Mouse (Mus musculus): Measurements from ENCODE around the gene Spon2.

Gene Spon2

GRCm38 (mm10) chr5:33218081-33218480 lies at the start of gene Spon2:
Gene Spon2, minus strand, starts transcription at chr5:33218455.
- in situ Hi-C loops (cut with MboI, MseI) = no loop called here

- in situ Hi-C loops (cut with MboI, MseI) = no loop called here
Measured at GRCm38 (mm10) chr5:33254416-33254815, 36.2 kb upstream of the Spon2 start.

GRCm38 (mm10) chr5:33248186-33248585 lies 29.9 kb upstream of the Spon2 start:
- in situ Hi-C loops (cut with MboI, MseI) = no loop called here

GRCm38 (mm10) chr5:33247387-33247786 lies 29.1 kb upstream of the Spon2 start:
- in situ Hi-C loops (cut with MboI, MseI) = no loop called here

- in situ Hi-C loops (cut with MboI, MseI) = no loop called here
Measured at GRCm38 (mm10) chr5:33245701-33246100, 27.4 kb upstream of the Spon2 start.

GRCm38 (mm10) chr5:33244377-33244920 lies 26.2 kb upstream of the Spon2 start:
- in situ Hi-C loops (cut with MboI, MseI) = no loop called here

GRCm38 (mm10) chr5:33239934-33240333 lies 21.7 kb upstream of the Spon2 start:
- in situ Hi-C loops (cut with MboI, MseI) = no loop called here

GRCm38 (mm10) chr5:33239111-33239714 lies 21.0 kb upstream of the Spon2 start:
- in situ Hi-C loops (cut with MboI, MseI) = no loop called here

- in situ Hi-C loops (cut with MboI, MseI) = no loop called here
Measured at GRCm38 (mm10) chr5:33238256-33238645, 20.0 kb upstream of the Spon2 start.

- in situ Hi-C loops (cut with MboI, MseI) = no loop called here
Measured at GRCm38 (mm10) chr5:33237600-33238255, 19.5 kb upstream of the Spon2 start.

- in situ Hi-C loops (cut with MboI, MseI) = no loop called here
Measured at GRCm38 (mm10) chr5:33234391-33235031, 16.3 kb upstream of the Spon2 start.

- in situ Hi-C loops (cut with MboI, MseI) = no loop called here
Measured at GRCm38 (mm10) chr5:33232791-33233190, 14.5 kb upstream of the Spon2 start.

GRCm38 (mm10) chr5:33230285-33230684 lies 12.0 kb upstream of the Spon2 start:
- in situ Hi-C loops (cut with MboI, MseI) = no loop called here

GRCm38 (mm10) chr5:33228428-33228827 lies 10.2 kb upstream of the Spon2 start:
- in situ Hi-C loops (cut with MboI, MseI) = no loop called here

- in situ Hi-C loops (cut with MboI, MseI) = no loop called here
Measured at GRCm38 (mm10) chr5:33225673-33226072, 7.4 kb upstream of the Spon2 start.

GRCm38 (mm10) chr5:33224491-33224890 lies 6.2 kb upstream of the Spon2 start:
- in situ Hi-C loops (cut with MboI, MseI) = no loop called here

- in situ Hi-C loops (cut with MboI, MseI) = no loop called here
Measured at GRCm38 (mm10) chr5:33222841-33223744, 4.8 kb upstream of the Spon2 start.

GRCm38 (mm10) chr5:33222389-33222788 lies 4.1 kb upstream of the Spon2 start:
- in situ Hi-C loops (cut with MboI, MseI) = no loop called here

GRCm38 (mm10) chr5:33220350-33221044 lies 2.2 kb upstream of the Spon2 start:
- in situ Hi-C loops (cut with MboI, MseI) = no loop called here

GRCm38 (mm10) chr5:33219831-33220230 lies 1.6 kb upstream of the Spon2 start:
- in situ Hi-C loops (cut with MboI, MseI) = no loop called here
